20 mouse cellular contexts compared by ENCODE assay signal in genomic region chr10:30799713-30800450, GRCm38 (mm10). TPM values are rescaled to one million over a fixed set of nuclear protein-coding genes. Genes with fewer than 3 reads are reported as not detected.
"Had no signal": no experiment of that assay in that cellular context is flagged by ENCODE, and none has a peak within 500 bp of the region (broad histone marks: within the 10 kb centered on the region; RNA-seq: fewer than 3 reads in every experiment).

No protein-coding gene starts in this region.

- H3K36me3 ChIP-seq: limb, embryonic 10.5 days had no signal

- ATAC-seq: lung, postnatal 0 days; midbrain, embryonic 13.5 days; midbrain, embryonic 16.5 days had no signal

- H3K27ac ChIP-seq: kidney, postnatal 0 days; layer of hippocampus, adult 2 months; limb, embryonic 10.5 days; limb, embryonic 13.5 days; liver, embryonic 13.5 days; midbrain, embryonic 10.5 days; midbrain, embryonic 13.5 days; stomach, postnatal 0 days had no signal

- H3K27me3 ChIP-seq: limb, embryonic 13.5 days; liver, embryonic 13.5 days; megakaryocyte, embryonic 14.5 days; midbrain, embryonic 13.5 days had no signal

- DNase-seq: kidney, postnatal 25 days; layer of hippocampus, adult 9-11 months; liver; liver, embryonic 13.5 days; lung, embryonic 14.5 days; lung, postnatal 36 days; thymus, adult 2 months; thymus, postnatal 14 days; thymus, postnatal 4 days had no signal

- H3K4me3 ChIP-seq: layer of hippocampus, adult 2 months; limb, embryonic 10.5 days; limb, embryonic 13.5 days; liver, embryonic 13.5 days; megakaryocyte, embryonic 14.5 days; midbrain, embryonic 10.5 days; midbrain, embryonic 13.5 days had no signal

- H3K9ac ChIP-seq: limb, embryonic 13.5 days; liver, embryonic 13.5 days; lung, embryonic 14.5 days; midbrain, embryonic 13.5 days had no signal

- H3K9me3 ChIP-seq: liver, embryonic 13.5 days had no signal

- H3K4me2 ChIP-seq: limb, embryonic 13.5 days; liver, embryonic 13.5 days; lung, embryonic 14.5 days; midbrain, embryonic 13.5 days had no signal

RNA-seq across cellular contexts. Expression of gene Hey2, which starts 42.7 kb away (rescaled TPM):
- total RNA-seq: monocyte, adult 5-6 weeks had no signal
